Mouse (Mus musculus): ENCODE measurements around the gene Calml4.
"Not testable (repeated sequence)": the region's sequence is repeated elsewhere in the genome, so short reads cannot be mapped to it uniquely, and the experiment has no call there.

Gene Calml4

GRCm38 (mm10) chr9:62857719-62858261, at the start of gene Calml4:
Calml4 (plus strand) TSS chr9:62858080.
- peak; percentile 76 for DNase-seq (ENCODE audit: inconsistent ontology term)

- DNase-seq (ENCODE audit: inconsistent ontology term): no peak
These were observed 47.8 kb upstream of the Calml4 start for GRCm38 (mm10) chr9:62810095-62810494.

- DNase-seq (ENCODE audit: inconsistent ontology term): peak; percentile 39
These were observed 47.1 kb upstream of the Calml4 start for GRCm38 (mm10) chr9:62810543-62811515.

GRCm38 (mm10) chr9:62811516-62812121, 46.3 kb upstream of the Calml4 start, which contains the start of gene Fem1b:
Fem1b (minus strand) TSS chr9:62811934.
- DNase-seq (ENCODE audit: inconsistent ontology term): peak; percentile 96

GRCm38 (mm10) chr9:62812216-62813049, 45.4 kb upstream of the Calml4 start:
- no peak for DNase-seq (ENCODE audit: inconsistent ontology term)

GRCm38 (mm10) chr9:62814751-62815150, 43.1 kb upstream of the Calml4 start:
- no peak for DNase-seq (ENCODE audit: inconsistent ontology term)

- no peak for DNase-seq (ENCODE audit: inconsistent ontology term)
These were observed 41.4 kb upstream of the Calml4 start for GRCm38 (mm10) chr9:62816323-62817098.

- DNase-seq (ENCODE audit: inconsistent ontology term): peak; percentile 63
These were observed 40.7 kb upstream of the Calml4 start for GRCm38 (mm10) chr9:62817099-62817571.

- peak; percentile 45 for DNase-seq (ENCODE audit: inconsistent ontology term)
These were observed 39.9 kb upstream of the Calml4 start for GRCm38 (mm10) chr9:62817828-62818614.

GRCm38 (mm10) chr9:62819494-62819893, 38.4 kb upstream of the Calml4 start:
- DNase-seq (ENCODE audit: inconsistent ontology term): no peak

- DNase-seq (ENCODE audit: inconsistent ontology term): not testable (repeated sequence)
These were observed 38.0 kb upstream of the Calml4 start for GRCm38 (mm10) chr9:62819910-62820309.

GRCm38 (mm10) chr9:62820829-62821228, 37.1 kb upstream of the Calml4 start:
- DNase-seq (ENCODE audit: inconsistent ontology term): no peak

- DNase-seq (ENCODE audit: inconsistent ontology term): no peak
These were observed 36.1 kb upstream of the Calml4 start for GRCm38 (mm10) chr9:62821811-62822210.

- no peak for DNase-seq (ENCODE audit: inconsistent ontology term)
These were observed 32.0 kb upstream of the Calml4 start for GRCm38 (mm10) chr9:62825791-62826393.

GRCm38 (mm10) chr9:62826456-62826855, 31.4 kb upstream of the Calml4 start:
- no peak for DNase-seq (ENCODE audit: inconsistent ontology term)

GRCm38 (mm10) chr9:62827939-62828652, 29.8 kb upstream of the Calml4 start:
- peak; percentile 39 for DNase-seq (ENCODE audit: inconsistent ontology term)

GRCm38 (mm10) chr9:62828662-62829086, 29.2 kb upstream of the Calml4 start:
- DNase-seq (ENCODE audit: inconsistent ontology term): peak; percentile 98

GRCm38 (mm10) chr9:62829877-62830276, 28.0 kb upstream of the Calml4 start:
- no peak for DNase-seq (ENCODE audit: inconsistent ontology term)

GRCm38 (mm10) chr9:62834906-62835305, 23.0 kb upstream of the Calml4 start:
- DNase-seq (ENCODE audit: inconsistent ontology term): no peak
